Mouse (Mus musculus): Measurements from ENCODE around the gene Tbca. TPM values are rescaled to one million over a fixed set of nuclear protein-coding genes. Genes with fewer than 3 reads are reported as not detected.

Tbca gene
- polyA plus RNA-seq, 1 experiment from 2014 or later, result 210 TPM

Other genes with a start within 250 kb of the Tbca start
- gene Otp, start 86.7 kb downstream of the Tbca start, polyA plus RNA-seq (2014; fragmentation: Nextera tagmentation; extraction: Ambion mirVana), result 7.8 and 8.1 TPM in 2 replicates
- 23.1 and 23.3 TPM in 2 replicates for gene Wdr41, start 187.4 kb downstream of the Tbca start, polyA plus RNA-seq (2014; fragmentation: Nextera tagmentation; extraction: Ambion mirVana)

Data from neural tube, embryonic 11.5 days (tissue).